Mouse (Mus musculus): ENCODE data around the gene Sorl1.

DNA sequence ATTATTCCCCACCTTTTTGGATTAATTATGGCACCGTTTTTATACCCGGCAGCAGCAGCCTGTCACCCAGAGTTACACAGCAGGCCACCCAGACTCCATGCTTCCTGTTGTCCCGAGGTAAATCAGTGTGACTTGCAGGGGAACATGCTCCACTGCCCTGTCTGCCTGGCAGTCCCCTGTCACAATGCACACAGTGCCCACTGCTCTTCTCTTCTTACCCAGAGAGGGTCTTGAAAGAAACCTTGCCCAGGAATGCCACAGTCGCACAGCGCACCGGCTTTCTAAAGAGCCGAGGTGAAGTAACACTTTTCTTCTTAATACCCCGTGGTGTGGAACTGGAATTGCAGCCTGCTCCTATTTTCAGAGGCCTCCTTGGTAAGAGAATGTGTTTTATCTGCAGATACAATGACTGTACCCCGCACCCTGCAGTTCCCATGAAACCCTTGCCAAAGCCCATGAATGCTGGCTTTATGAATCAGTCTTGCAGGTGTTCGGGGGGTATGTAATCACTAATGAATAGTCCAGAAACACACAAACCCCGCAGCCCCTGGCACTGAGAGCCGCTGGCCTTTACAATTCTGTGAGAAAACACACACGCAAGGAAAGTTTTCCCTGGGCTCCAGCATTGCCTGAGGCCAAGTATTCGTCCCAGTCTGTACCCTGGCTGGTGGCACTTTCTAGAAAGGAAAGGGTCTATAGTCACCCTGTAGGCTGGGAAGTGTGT is 205.3 kb downstream of the Sorl1 start:
- no peak for TF ChIP-seq EP300 (optimal IDR thresholded peaks at IDR 0.05)
- TF ChIP-seq CTCF (IDR thresholded peaks at IDR 0.05; ENCODE audit: low read depth), result no peak

Measured in stomach, postnatal 0 days (tissue).